Mouse (Mus musculus): ENCODE measurements around the gene Tmem59l. TPM values are rescaled to one million over a fixed set of nuclear protein-coding genes. Genes with fewer than 3 reads are reported as not detected.

Gene Tmem59l
- polyA plus RNA-seq, 1 experiment from 2014 or later, result 4.2 TPM

DNA sequence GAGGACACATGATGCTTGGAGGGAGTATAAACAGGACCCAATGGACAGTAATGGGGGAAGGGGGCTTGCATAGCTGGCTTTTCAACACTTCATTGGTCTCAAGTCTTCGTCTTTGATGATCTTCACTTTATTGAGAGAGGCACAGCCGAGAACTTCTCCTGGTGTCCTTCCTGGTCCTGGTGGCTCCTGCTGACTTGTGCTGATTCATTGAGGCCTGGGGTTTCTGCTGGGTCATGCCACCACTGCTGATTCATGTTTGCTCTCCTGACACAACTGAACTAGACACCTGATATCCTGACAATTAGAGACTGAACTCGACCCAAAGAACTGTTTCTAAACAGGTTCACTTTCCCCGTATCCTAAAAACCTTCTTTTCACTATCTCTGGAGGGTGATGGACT is 43.8 kb downstream of the Tmem59l start:
- H3K9ac ChIP-seq, result no peak overlapping the region
- peaks cover 11% of the 10 kb centered on the region for H3K4me1 ChIP-seq (replicated peaks)
- H3K4me2 ChIP-seq (replicated peaks), result no peak overlapping the region
- H3K27ac ChIP-seq, result no peak overlapping the region
- H3K9me3 ChIP-seq, result no peaks in the 10 kb centered on the region
- no peak overlapping the region for H3K4me3 ChIP-seq (replicated peaks)
- WGBS, result 80% methylated on average over 4 of the region's 4 CpGs
- no peak for ATAC-seq
- H3K27me3 ChIP-seq (replicated peaks), result no peaks in the 10 kb centered on the region
- no peaks in the 10 kb centered on the region for H3K36me3 ChIP-seq

DNA sequence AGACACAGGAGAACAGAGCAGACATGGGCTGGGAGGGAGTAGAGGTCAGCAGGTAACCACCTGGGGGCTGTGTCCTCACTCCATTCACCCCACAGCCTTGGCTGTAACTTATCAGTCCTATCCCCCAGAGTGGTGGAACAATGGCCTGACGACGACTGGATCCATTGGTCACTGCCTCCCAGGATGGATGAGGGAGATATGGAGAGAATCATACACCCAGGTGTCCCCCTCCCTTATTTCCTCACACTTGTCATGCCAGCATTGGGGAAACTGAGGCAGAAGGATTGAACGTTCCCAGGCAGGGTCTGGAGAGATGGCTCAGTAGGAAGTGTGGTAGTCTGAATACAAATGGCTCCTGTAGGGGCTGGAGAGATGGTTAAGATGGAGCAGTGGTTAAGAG is 45.6 kb downstream of the Tmem59l start:
- Histone ChIP-seq H3K4me3 (replicated peaks) (no peak overlapping the region), H3K27me3 (replicated peaks) (no peaks in the 10 kb centered on the region), H3K27ac (no peak overlapping the region), H3K9ac (no peak overlapping the region), H3K4me2 (replicated peaks) (no peak overlapping the region), H3K9me3 (no peaks in the 10 kb centered on the region), H3K4me1 (replicated peaks) (peaks cover 14% of the 10 kb centered on the region), H3K36me3 (no peaks in the 10 kb centered on the region)
- ATAC-seq, result no peak
- 60% methylated on average over 3 of the region's 3 CpGs for WGBS

DNA sequence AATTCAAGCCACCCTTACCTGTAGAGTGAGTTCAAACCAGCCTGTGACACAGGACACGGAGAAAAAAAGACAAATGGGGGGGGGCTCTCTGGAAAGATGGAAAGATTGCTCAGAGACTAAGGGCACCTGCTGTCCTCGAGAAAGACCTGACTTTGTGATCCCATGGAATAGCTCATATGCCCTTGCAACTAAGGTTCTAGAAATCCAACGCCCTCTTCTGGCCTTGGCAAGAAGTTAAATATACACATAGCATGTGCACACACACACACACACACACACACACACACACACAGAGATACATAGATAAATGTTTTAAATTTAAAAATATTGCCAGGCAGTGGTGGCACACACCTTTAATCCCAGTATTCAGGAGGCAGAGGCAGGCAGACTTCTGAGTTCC is 46.9 kb downstream of the Tmem59l start:
- ATAC-seq, result no peak
- H3K9ac ChIP-seq, result peak overlapping the region; percentile 65; the same call in 1 of the 2 replicates
- no peaks in the 10 kb centered on the region for H3K9me3 ChIP-seq
- H3K4me2 ChIP-seq (replicated peaks), result peak overlapping the region; percentile 94
- peaks cover 14% of the 10 kb centered on the region for H3K4me1 ChIP-seq (replicated peaks)
- H3K36me3 ChIP-seq, result no peaks in the 10 kb centered on the region
- 43% methylated on average over 3 of the region's 3 CpGs for WGBS
- no peak overlapping the region for H3K27ac ChIP-seq
- H3K4me3 ChIP-seq (replicated peaks), result 0 out of 2 replicates have a peak overlapping the region, but pooled peaks have one; percentile 57
- no peaks in the 10 kb centered on the region for H3K27me3 ChIP-seq (replicated peaks)

DNA sequence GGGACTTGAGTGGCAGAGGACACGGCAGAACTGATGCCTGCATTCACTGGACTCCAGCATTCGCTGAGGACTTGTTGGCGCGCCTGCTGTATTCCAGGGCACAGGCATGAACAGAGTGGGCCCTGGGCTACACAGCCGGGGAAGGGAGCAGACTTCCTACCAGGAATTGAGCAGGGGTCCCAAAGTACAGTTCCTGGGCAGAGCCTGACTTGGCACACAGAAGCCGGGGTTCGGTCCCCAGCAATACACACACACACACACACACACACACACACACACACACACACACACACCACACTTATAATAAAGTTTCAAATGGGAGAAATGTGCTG is 47.3 kb downstream of the Tmem59l start:
- peak overlapping the region; percentile 48; the same call in 1 of the 2 replicates for H3K27ac ChIP-seq
- H3K27me3 ChIP-seq (replicated peaks), result no peaks in the 10 kb centered on the region
- H3K4me1 ChIP-seq (replicated peaks), result peaks cover 14% of the 10 kb centered on the region
- no peaks in the 10 kb centered on the region for H3K9me3 ChIP-seq
- H3K4me3 ChIP-seq (replicated peaks), result peak overlapping the region; percentile 57
- peak overlapping the region; percentile 65 for H3K9ac ChIP-seq
- peak overlapping the region; percentile 94 for H3K4me2 ChIP-seq (replicated peaks)
- H3K36me3 ChIP-seq, result no peaks in the 10 kb centered on the region
- no peak for ATAC-seq
- 3% methylated on average over 7 of the region's 7 CpGs for WGBS

DNA sequence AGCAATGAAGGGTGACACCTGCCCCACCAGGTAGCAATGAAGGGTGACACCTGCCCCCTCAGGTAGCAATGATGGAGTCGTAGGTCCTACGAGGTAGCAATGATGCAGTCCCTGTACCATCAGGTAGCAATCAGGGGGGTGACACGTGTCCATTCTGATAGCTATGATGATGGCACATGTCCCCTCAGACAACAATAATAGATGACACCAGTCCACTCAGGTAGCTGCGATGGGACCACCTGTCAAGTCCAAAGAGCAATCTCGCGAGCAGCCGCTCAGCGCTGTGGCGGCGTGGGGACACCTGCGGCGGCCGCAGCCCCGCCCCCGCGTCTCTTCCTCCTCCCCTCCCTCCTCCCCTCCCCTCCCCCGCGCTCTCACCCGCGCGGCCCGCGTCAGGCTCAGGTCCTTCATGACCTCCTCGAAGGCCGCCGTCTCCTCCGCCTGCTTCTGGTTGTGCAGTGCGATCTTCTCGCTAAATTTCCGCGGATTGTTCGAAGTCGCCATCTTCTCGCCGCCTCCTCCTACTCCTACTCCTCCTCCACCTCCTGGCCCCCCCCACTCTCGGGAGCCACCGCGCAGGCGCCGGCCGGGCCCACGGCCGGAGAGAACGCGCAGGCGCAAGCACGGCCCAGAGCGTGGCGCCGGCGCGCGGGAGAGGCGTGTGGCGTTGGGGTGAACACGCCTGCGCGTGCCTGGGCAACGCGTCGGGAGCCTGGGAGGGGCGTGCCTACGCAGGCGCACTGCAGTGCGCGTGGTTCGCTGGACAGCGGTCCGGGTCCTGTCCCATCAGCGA is 47.9 kb downstream of the Tmem59l start, which contains the start of gene Crtc1:
Gene Crtc1 (minus strand): TSS at position 525 of the 793 bp plus-strand sequence.
- no peaks in the 10 kb centered on the region for H3K9me3 ChIP-seq
- H3K4me2 ChIP-seq (replicated peaks), result peak within 1 kb of the TSS; percentile 94
- H3K4me1 ChIP-seq (replicated peaks), result peaks cover 14% of the 10 kb centered on the region
- WGBS, result under 1% methylated on average over 65 of the region's 70 CpGs
- H3K36me3 ChIP-seq, result no peaks in the 10 kb centered on the region
- H3K27ac ChIP-seq, result peak within 1 kb of the TSS; percentile 51; the same call in 1 of the 2 replicates
- peak within 1 kb of the TSS; percentile 57 for H3K4me3 ChIP-seq (replicated peaks)
- peak; percentile 99 for ATAC-seq
- no peaks in the 10 kb centered on the region for H3K27me3 ChIP-seq (replicated peaks)
- peak within 1 kb of the TSS; percentile 65 for H3K9ac ChIP-seq

DNA sequence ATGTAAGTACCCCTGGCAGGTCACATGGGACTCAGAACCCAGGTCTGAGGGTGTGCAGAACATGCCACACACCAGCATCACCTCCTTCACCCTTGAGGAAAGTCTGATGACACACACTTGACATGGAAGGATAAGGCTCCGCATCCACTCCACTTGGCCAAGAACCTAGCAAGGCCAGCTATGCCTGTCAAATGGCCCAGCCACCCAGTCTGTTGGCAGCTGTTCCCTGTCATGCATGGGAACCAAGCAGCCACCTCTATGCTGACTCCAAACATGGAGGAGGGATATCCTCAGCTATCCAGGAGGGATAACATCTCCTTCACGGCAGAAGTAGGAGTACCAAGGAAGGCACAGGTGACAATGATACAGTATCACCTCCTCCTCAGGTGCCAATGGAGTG is 48.7 kb downstream of the Tmem59l start:
- Histone ChIP-seq H3K9me3 (no peaks in the 10 kb centered on the region), H3K4me2 (replicated peaks) (peak overlapping the region; percentile 94), H3K27ac (no peak overlapping the region), H3K4me1 (replicated peaks) (peaks cover 14% of the 10 kb centered on the region), H3K27me3 (replicated peaks) (no peaks in the 10 kb centered on the region), H3K36me3 (no peaks in the 10 kb centered on the region), H3K9ac (no peak overlapping the region), H3K4me3 (replicated peaks) (peak overlapping the region; percentile 57; the same call in 1 of the 2 replicates)
- no peak for ATAC-seq
- 88% methylated on average over 2 of the region's 2 CpGs for WGBS

DNA sequence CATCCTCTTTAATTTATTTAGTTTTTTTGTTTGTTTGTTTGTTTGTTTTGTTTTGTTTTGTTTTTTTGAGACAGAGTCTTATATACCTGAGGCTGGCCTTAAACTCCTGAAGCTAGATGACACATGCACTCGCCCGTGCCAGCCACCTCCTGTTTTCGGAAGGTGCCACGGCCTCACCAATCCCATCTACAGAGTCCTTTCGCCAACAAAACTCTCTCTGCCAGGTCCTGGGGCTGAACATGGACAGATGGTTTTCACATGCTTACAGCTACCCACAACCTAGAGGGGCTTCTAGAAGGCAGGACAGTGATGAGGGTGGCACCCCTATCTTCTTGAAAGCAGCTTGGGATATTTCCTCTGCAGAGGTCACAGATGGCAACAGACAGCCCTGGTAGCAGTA is 52.0 kb downstream of the Tmem59l start:
- ATAC-seq, result no peak
- H3K27me3 ChIP-seq (replicated peaks), result no peaks in the 10 kb centered on the region
- no peak overlapping the region for H3K9ac ChIP-seq
- no peak overlapping the region for H3K4me2 ChIP-seq (replicated peaks)
- H3K9me3 ChIP-seq, result no peaks in the 10 kb centered on the region
- 91% methylated on average over 5 of the region's 5 CpGs for WGBS
- no peaks in the 10 kb centered on the region for H3K36me3 ChIP-seq
- H3K4me1 ChIP-seq (replicated peaks), result peaks cover 14% of the 10 kb centered on the region
- no peak overlapping the region for H3K4me3 ChIP-seq (replicated peaks)
- H3K27ac ChIP-seq, result no peak overlapping the region

Other genes starting within 250 kb of the Tmem59l start
- 27.7 and 31.5 TPM in 2 replicates for gene Homer3, start 204.5 kb downstream of the Tmem59l start, polyA plus RNA-seq (2015; fragmentation: Nextera tagmentation; extraction: Ambion mirVana)
- gene Ddx49, start 184.9 kb downstream of the Tmem59l start, polyA plus RNA-seq (2015; fragmentation: Nextera tagmentation; extraction: Ambion mirVana), result 45.8 and 52.7 TPM in 2 replicates
- gene Cope, start 184.8 kb downstream of the Tmem59l start, polyA plus RNA-seq (2015; fragmentation: Nextera tagmentation; extraction: Ambion mirVana), result 331 and 429 TPM in 2 replicates
- gene Cers1, start 171.6 kb downstream of the Tmem59l start, polyA plus RNA-seq (2015; fragmentation: Nextera tagmentation; extraction: Ambion mirVana), result 3.6 TPM in 2 replicates
- 0.38 and 1.4 TPM in 2 replicates for gene Gdf1, start 157.5 kb downstream of the Tmem59l start, polyA plus RNA-seq (2015; fragmentation: Nextera tagmentation; extraction: Ambion mirVana)
- gene Upf1, start 134.1 kb downstream of the Tmem59l start, polyA plus RNA-seq (2015; fragmentation: Nextera tagmentation; extraction: Ambion mirVana), result 14.6 and 15.7 TPM in 2 replicates
- 0.39 and 0.82 TPM in 2 replicates for gene Comp, start 113.8 kb downstream of the Tmem59l start, polyA plus RNA-seq (2015; fragmentation: Nextera tagmentation; extraction: Ambion mirVana)
- 14.8 and 15.0 TPM in 2 replicates for gene Crtc1, start 47.8 kb downstream of the Tmem59l start, polyA plus RNA-seq (2015; fragmentation: Nextera tagmentation; extraction: Ambion mirVana)
- gene Klhl26, start 10.4 kb downstream of the Tmem59l start, polyA plus RNA-seq (2015; fragmentation: Nextera tagmentation; extraction: Ambion mirVana), result 18.7 and 20.8 TPM in 2 replicates
- gene Crlf1, start 5.8 kb upstream of the Tmem59l start, polyA plus RNA-seq (2015; fragmentation: Nextera tagmentation; extraction: Ambion mirVana), result 0.95 and 1.2 TPM in 2 replicates
- 121 and 132 TPM in 2 replicates for gene Rex1bd, start 19.4 kb upstream of the Tmem59l start, polyA plus RNA-seq (2015; fragmentation: Nextera tagmentation; extraction: Ambion mirVana)
- gene Uba52, start 23.4 kb upstream of the Tmem59l start, polyA plus RNA-seq (2015; fragmentation: Nextera tagmentation; extraction: Ambion mirVana), result 957 and 992 TPM in 2 replicates
- gene Fkbp8, start 40.4 kb upstream of the Tmem59l start, polyA plus RNA-seq (2015; fragmentation: Nextera tagmentation; extraction: Ambion mirVana), result 277 and 331 TPM in 2 replicates
- 60.5 and 65.8 TPM in 2 replicates for gene Kxd1, start 40.6 kb upstream of the Tmem59l start, polyA plus RNA-seq (2015; fragmentation: Nextera tagmentation; extraction: Ambion mirVana)
- gene Ell, start 52.1 kb upstream of the Tmem59l start, polyA plus RNA-seq (2015; fragmentation: Nextera tagmentation; extraction: Ambion mirVana), result 15.9 TPM in 2 replicates
- 123 and 130 TPM in 2 replicates for gene Isyna1, start 107.0 kb upstream of the Tmem59l start, polyA plus RNA-seq (2015; fragmentation: Nextera tagmentation; extraction: Ambion mirVana)
- 86.9 and 91.7 TPM in 2 replicates for gene Ssbp4, start 121.5 kb upstream of the Tmem59l start, polyA plus RNA-seq (2015; fragmentation: Nextera tagmentation; extraction: Ambion mirVana)
- 2.4 and 2.5 TPM in 2 replicates for gene Lrrc25, start 128.8 kb upstream of the Tmem59l start, polyA plus RNA-seq (2015; fragmentation: Nextera tagmentation; extraction: Ambion mirVana)
- gene Gdf15, start 145.1 kb upstream of the Tmem59l start, polyA plus RNA-seq (2015; fragmentation: Nextera tagmentation; extraction: Ambion mirVana), result 2.3 and 2.9 TPM in 2 replicates
- 58.0 and 74.2 TPM in 2 replicates for gene Pgpep1, start 173.0 kb upstream of the Tmem59l start, polyA plus RNA-seq (2015; fragmentation: Nextera tagmentation; extraction: Ambion mirVana)
- gene Lsm4, start 185.9 kb upstream of the Tmem59l start, polyA plus RNA-seq (2015; fragmentation: Nextera tagmentation; extraction: Ambion mirVana), result 286 and 323 TPM in 2 replicates
- gene Jund, start 211.6 kb upstream of the Tmem59l start, polyA plus RNA-seq (2015; fragmentation: Nextera tagmentation; extraction: Ambion mirVana), result 83.7 and 88.8 TPM in 2 replicates
- not detected in 2 replicates for gene Iqcn, start 216.1 kb upstream of the Tmem59l start, polyA plus RNA-seq (2015; fragmentation: Nextera tagmentation; extraction: Ambion mirVana)
- gene Gm3336, start 231.2 kb upstream of the Tmem59l start, polyA plus RNA-seq (2015; fragmentation: Nextera tagmentation; extraction: Ambion mirVana), result 2.1 and 2.5 TPM in 2 replicates
- 0.21 and 0.53 TPM in 2 replicates for gene Pde4c, start 236.4 kb upstream of the Tmem59l start, polyA plus RNA-seq (2015; fragmentation: Nextera tagmentation; extraction: Ambion mirVana)

All from intestine, embryonic 15.5 days (tissue).